ENCODE assay signal across 10 mouse cellular contexts in the genomic region with DNA sequence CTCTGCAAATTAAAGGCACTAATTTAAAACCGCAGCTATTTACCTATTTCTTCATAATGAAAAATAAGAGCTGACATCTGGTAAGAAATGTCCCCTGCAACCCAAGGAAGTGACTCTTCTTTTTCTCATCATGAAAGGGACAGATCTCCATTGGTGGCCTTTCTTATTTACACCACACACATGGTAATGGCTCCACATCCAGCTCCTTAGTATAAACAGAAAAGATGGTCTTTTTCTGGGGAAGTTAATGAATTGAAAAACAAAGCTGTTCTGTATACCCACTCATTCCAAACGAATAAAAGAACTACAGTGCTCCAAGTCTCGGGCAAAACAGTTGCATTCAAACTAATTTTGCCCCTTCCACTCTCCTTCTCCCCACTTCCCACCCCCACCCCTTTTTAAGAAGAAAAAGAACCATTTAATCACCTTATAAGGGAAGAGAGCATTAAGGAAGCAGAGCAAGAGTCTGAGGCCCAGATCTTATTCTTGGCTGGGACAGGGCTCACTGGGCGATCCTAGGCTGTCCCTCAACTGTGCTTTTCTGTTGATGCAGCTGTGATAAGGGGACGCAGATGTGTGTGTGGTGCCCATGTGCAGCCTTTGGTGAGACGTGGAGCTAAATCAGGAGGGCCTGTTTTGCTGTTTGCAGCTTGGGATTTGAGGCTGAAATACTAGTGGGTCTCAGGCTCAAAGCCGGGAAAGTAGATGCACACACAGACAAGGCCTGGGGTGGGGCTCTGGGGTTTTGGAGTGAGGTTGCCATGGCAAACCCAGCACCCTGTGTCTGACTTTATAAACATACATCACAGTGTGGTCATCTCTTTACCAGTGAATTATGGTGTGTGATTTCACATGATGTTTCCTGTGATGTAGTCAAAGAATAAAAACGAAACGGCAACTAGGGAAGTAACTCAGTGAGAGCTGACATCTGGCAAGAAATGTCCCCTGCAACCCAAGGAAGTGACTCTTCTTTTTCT.
DNase-seq lines count a peak whose midpoint lies in the region; ATAC-seq and TF ChIP-seq lines count a peak whose summit lies in the region.
"Had no signal": no experiment of that assay in that cellular context is flagged by ENCODE, and none has a peak within 500 bp of the region (broad histone marks: within the 10 kb centered on the region; RNA-seq: fewer than 3 reads in every experiment).

No protein-coding gene starts in this region.

- no peak overlapping the region for H3K9ac ChIP-seq in kidney, embryonic 15.5 days
- H3K9ac ChIP-seq in intestine, embryonic 16.5 days (ENCODE audit: low read depth, low read length) = no peak overlapping the region
- peak overlapping the region; percentile 47; the same call in 1 of the 2 replicates for H3K9ac ChIP-seq in neural tube, embryonic 13.5 days
- H3K9ac ChIP-seq: forebrain, embryonic 15.5 days had no signal

- H3K4me2 ChIP-seq in kidney, embryonic 15.5 days = no peak overlapping the region
- H3K4me2 ChIP-seq in intestine, embryonic 16.5 days (ENCODE audit: low read depth, low read length) = no peak overlapping the region
- H3K4me2 ChIP-seq in neural tube, embryonic 13.5 days = no peak overlapping the region
- H3K4me2 ChIP-seq: forebrain, embryonic 15.5 days had no signal

- no peak overlapping the region for H3K4me3 ChIP-seq in kidney, embryonic 15.5 days (replicated peaks)
- no peak overlapping the region for H3K4me3 ChIP-seq in bone marrow macrophage, adult 2 months (ENCODE audit: insufficient read depth, low read length)
- H3K4me3 ChIP-seq in intestine, embryonic 16.5 days (ENCODE audit: low read length) = no peak overlapping the region
- H3K4me3 ChIP-seq in neural tube, embryonic 13.5 days = no peak overlapping the region
- H3K4me3 ChIP-seq: forebrain, embryonic 15.5 days had no signal

- H3K27ac ChIP-seq in kidney, embryonic 15.5 days = peak overlapping the region; percentile 41; the same call in 1 of the 2 replicates
- peak overlapping the region; percentile 60 for H3K27ac ChIP-seq in bone marrow macrophage, adult 2 months (ENCODE audit: insufficient read depth, low read depth, low read length)
- peak overlapping the region; percentile 79 for H3K27ac ChIP-seq in intestine, embryonic 16.5 days (ENCODE audit: low read length)
- peak overlapping the region; percentile 57 for H3K27ac ChIP-seq in neural tube, embryonic 13.5 days (replicated peaks)
- H3K27ac ChIP-seq: forebrain, embryonic 15.5 days had no signal

- ATAC-seq in kidney, embryonic 15.5 days (replicated peaks; ENCODE audit: low FRiP score) = peak; percentile 49; the same call in 1 of the 2 replicates
- peak; percentile 63 for ATAC-seq in intestine, embryonic 16.5 days
- ATAC-seq in neural tube, embryonic 13.5 days (ENCODE audit: low read depth) = peak; percentile 75; the same call in 1 of the 2 replicates
- no peak for ATAC-seq in cerebellum, adult (ENCODE audit: insufficient number of reproducible peaks, low FRiP score, low TSS enrichment)
- ATAC-seq: forebrain, embryonic 15.5 days had no signal

- no peaks in the 10 kb centered on the region for H3K36me3 ChIP-seq in kidney, embryonic 15.5 days
- no peaks in the 10 kb centered on the region for H3K36me3 ChIP-seq in intestine, embryonic 16.5 days (ENCODE audit: control insufficient read depth, insufficient read depth, low read length)
- no peaks in the 10 kb centered on the region for H3K36me3 ChIP-seq in neural tube, embryonic 13.5 days
- H3K36me3 ChIP-seq: forebrain, embryonic 15.5 days had no signal

- DNase-seq in kidney, adult 11 months = no peak
- no peak for DNase-seq in right cerebral cortex, postnatal 36 days (ENCODE audit: low spot score in 2 of 2)
- DNase-seq in cerebellum, postnatal 25 days = no peak
- DNase-seq: kidney, adult 2 months had no signal

- peaks cover 10% of the 10 kb centered on the region for H3K4me1 ChIP-seq in kidney, embryonic 15.5 days
- H3K4me1 ChIP-seq in bone marrow macrophage, adult 2 months (ENCODE audit: control insufficient read depth, insufficient read depth, low read length) = peaks cover 24% of the 10 kb centered on the region
- H3K4me1 ChIP-seq in intestine, embryonic 16.5 days (ENCODE audit: control insufficient read depth, insufficient read depth, low read length) = peaks cover 6% of the 10 kb centered on the region; the same call in 1 of the 2 replicates
- peaks cover 17% of the 10 kb centered on the region for H3K4me1 ChIP-seq in neural tube, embryonic 13.5 days (replicated peaks)
- H3K4me1 ChIP-seq: forebrain, embryonic 15.5 days had no signal

- no peaks in the 10 kb centered on the region for H3K27me3 ChIP-seq in kidney, embryonic 15.5 days
- H3K27me3 ChIP-seq in intestine, embryonic 16.5 days (replicated peaks; ENCODE audit: control insufficient read depth, insufficient read depth, low read length) = no peaks in the 10 kb centered on the region
- no peaks in the 10 kb centered on the region for H3K27me3 ChIP-seq in neural tube, embryonic 13.5 days
- H3K27me3 ChIP-seq: forebrain, embryonic 15.5 days had no signal

- no peak for TF ChIP-seq CTCF in bone marrow macrophage, adult 2 months (IDR thresholded peaks at IDR 0.05; ENCODE audit: low read depth, low read length)

- no peak for TF ChIP-seq POLR2A in bone marrow macrophage, adult 2 months (IDR thresholded peaks at IDR 0.05; ENCODE audit: borderline replicate concordance, low read depth, low read length)

- no peaks in the 10 kb centered on the region for H3K9me3 ChIP-seq in kidney, embryonic 15.5 days (replicated peaks)
- H3K9me3 ChIP-seq in intestine, embryonic 16.5 days (ENCODE audit: control insufficient read depth, low read length) = no peaks in the 10 kb centered on the region
- no peaks in the 10 kb centered on the region for H3K9me3 ChIP-seq in neural tube, embryonic 13.5 days
- H3K9me3 ChIP-seq: forebrain, embryonic 15.5 days had no signal

- WGBS in kidney, embryonic 15.5 days = 30% methylated on average over 9 of the region's 9 CpGs
- 31% methylated on average over 9 of the region's 9 CpGs for WGBS in intestine, embryonic 16.5 days
- WGBS in neural tube, embryonic 13.5 days = 28% methylated on average over 9 of the region's 9 CpGs
